Mouse (Mus musculus) MEL (cell line): ENCODE results near the gene Olfr1256.

ENCODE experiments used
- BHLHE40 ChIP-seq: IDR thresholded peaks from 2 replicates; pipeline ENCODE4 v1.6.1; 2012; ENCODE audit warnings: low read depth, mild to moderate bottlenecking, inconsistent platforms, low read length, improper control_type of control experiment, borderline replicate concordance
- CHD2 ChIP-seq: IDR thresholded peaks from 2 replicates; pipeline ENCODE4 v1.6.1; 2011; ENCODE audit warnings: low read length, improper control_type of control experiment
- CTCF ChIP-seq, 3 experiments: IDR thresholded peaks in 2 of 3; conservative IDR thresholded peaks in 1 of 3; 2 replicates each; pipeline ENCODE4 v1.5.1; 2011 to 2012; ENCODE audit warnings: low read length in 3 of 3, low read depth in 2 of 3, mild to moderate bottlenecking in 2 of 3, improper control_type of control experiment in 1 of 3, inconsistent platforms in 1 of 3, mixed read lengths in 1 of 3, moderate library complexity in 1 of 3; ENCODE audit not compliant: control insufficient read depth in 1 of 3, insufficient read depth in 1 of 3, poor library complexity in 1 of 3, severe bottlenecking in 1 of 3
- EP300 ChIP-seq, 2 experiments: IDR thresholded peaks; 2 replicates each; pipeline ENCODE4 v1.6.1; 2011; ENCODE audit warnings: improper control_type of control experiment in 2 of 2, low read length in 2 of 2, low read depth in 1 of 2, mild to moderate bottlenecking in 1 of 2
- MAX ChIP-seq: IDR thresholded peaks from 2 replicates; pipeline ENCODE4 v1.6.1; 2011; ENCODE audit warnings: low read length, improper control_type of control experiment
- MYC ChIP-seq: IDR thresholded peaks from 2 replicates; pipeline ENCODE4 v1.6.1; 2011; ENCODE audit warnings: low read depth, mild to moderate bottlenecking, low read length, improper control_type of control experiment, moderate library complexity
- POLR2A ChIP-seq, 2 experiments: IDR thresholded peaks; 2 replicates each; pipeline ENCODE4 v1.6.1; 2011 to 2012; ENCODE audit warnings: low read length in 2 of 2, mild to moderate bottlenecking in 2 of 2, control low read depth in 1 of 2, improper control_type of control experiment in 1 of 2, low read depth in 1 of 2, moderate library complexity in 1 of 2; ENCODE audit not compliant: control insufficient read depth in 1 of 2, insufficient read depth in 1 of 2, poor library complexity in 1 of 2
- RAD21 ChIP-seq: IDR thresholded peaks from 2 replicates; pipeline ENCODE4 v1.6.1; 2011; ENCODE audit warnings: mild to moderate bottlenecking, low read depth, low read length, improper control_type of control experiment
- SMC3 ChIP-seq: IDR thresholded peaks from 2 replicates; pipeline ENCODE4 v1.6.1; 2011; ENCODE audit warnings: low read depth, low read length, improper control_type of control experiment
- TAL1 ChIP-seq: IDR thresholded peaks from 2 replicates; pipeline ENCODE4 v1.6.1; 2012; ENCODE audit warnings: mild to moderate bottlenecking, inconsistent platforms, low read length, moderate library complexity, mixed read lengths
- UBTF ChIP-seq: IDR thresholded peaks from 2 replicates; pipeline ENCODE4 v1.6.1; 2012; ENCODE audit warnings: low read depth, mild to moderate bottlenecking, inconsistent platforms, low read length, improper control_type of control experiment, moderate library complexity, borderline replicate concordance; ENCODE audit not compliant: insufficient read depth
- USF2 ChIP-seq, 2 experiments: IDR thresholded peaks; 2 replicates each; pipeline ENCODE4 v1.6.1; 2011 to 2012; ENCODE audit warnings: improper control_type of control experiment in 2 of 2, low read length in 2 of 2, borderline replicate concordance in 1 of 2, inconsistent platforms in 1 of 2, low read depth in 1 of 2, mild to moderate bottlenecking in 1 of 2; ENCODE audit not compliant: insufficient read depth in 1 of 2
- ZMIZ1 ChIP-seq: IDR thresholded peaks from 2 replicates; pipeline ENCODE4 v1.6.1; 2012; ENCODE audit warnings: low read depth, mild to moderate bottlenecking, inconsistent platforms, low read length, improper control_type of control experiment, moderate library complexity

DNA sequence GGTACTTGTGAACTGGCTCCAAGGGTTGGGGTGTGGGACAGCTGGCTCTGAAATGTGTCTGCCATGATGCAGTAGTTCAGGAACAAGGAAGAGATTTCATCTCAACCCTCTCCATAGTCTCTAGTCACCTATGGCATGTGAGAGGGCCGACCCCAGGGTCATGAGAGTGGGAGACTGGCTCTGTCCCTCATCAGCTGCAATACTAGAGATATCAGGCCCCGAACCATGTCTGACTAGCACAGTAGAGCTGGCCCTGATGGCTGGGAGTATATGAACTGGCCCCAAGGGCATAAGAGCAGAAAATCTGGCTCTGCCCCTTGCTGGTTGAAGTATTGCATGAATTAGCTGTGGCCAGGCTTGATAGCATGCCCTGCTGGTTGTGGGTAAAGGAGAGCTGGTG lies 30.6 kb downstream of the Olfr1256 start:
- no peak for TF ChIP-seq EP300 (IDR thresholded peaks at IDR 0.05; ENCODE audit: low read depth in 1 of 2, low read length in 2 of 2)
- no peak for TF ChIP-seq SMC3
- no peak for TF ChIP-seq CTCF (IDR thresholded peaks at IDR 0.05 in 2 of 3, conservative IDR thresholded peaks at IDR 0.05 in 1 of 3; ENCODE audit: control insufficient read depth in 1 of 3, insufficient read depth in 1 of 3, low read depth in 2 of 3, low read length in 3 of 3, poor library complexity in 1 of 3, severe bottlenecking in 1 of 3)
- TF ChIP-seq BHLHE40 = no peak
- no peak for TF ChIP-seq UBTF
- TF ChIP-seq POLR2A (IDR thresholded peaks at IDR 0.05; ENCODE audit: control insufficient read depth in 1 of 2, insufficient read depth in 1 of 2, low read depth in 1 of 2, low read length in 2 of 2, poor library complexity in 1 of 2) = no peak
- no peak for TF ChIP-seq USF2 (IDR thresholded peaks at IDR 0.05; ENCODE audit: borderline replicate concordance in 1 of 2, insufficient read depth in 1 of 2, low read depth in 1 of 2, low read length in 2 of 2)
- TF ChIP-seq ZMIZ1 = no peak
- TF ChIP-seq MAX = no peak
- TF ChIP-seq MYC = no peak
- no peak for TF ChIP-seq TAL1
- TF ChIP-seq CHD2 = no peak
- TF ChIP-seq RAD21 = no peak
